Mouse (Mus musculus): ENCODE data around the gene Gm48551. TPM values are rescaled to one million over a fixed set of nuclear protein-coding genes. Genes with fewer than 3 reads are reported as not detected.
A peak's percentile ranks its signal among the peaks of the same experiment; 100 is the strongest.

Gene Gm48551
- polyA plus RNA-seq, 2 experiments: 1.1 to 4.3 TPM

DNA sequence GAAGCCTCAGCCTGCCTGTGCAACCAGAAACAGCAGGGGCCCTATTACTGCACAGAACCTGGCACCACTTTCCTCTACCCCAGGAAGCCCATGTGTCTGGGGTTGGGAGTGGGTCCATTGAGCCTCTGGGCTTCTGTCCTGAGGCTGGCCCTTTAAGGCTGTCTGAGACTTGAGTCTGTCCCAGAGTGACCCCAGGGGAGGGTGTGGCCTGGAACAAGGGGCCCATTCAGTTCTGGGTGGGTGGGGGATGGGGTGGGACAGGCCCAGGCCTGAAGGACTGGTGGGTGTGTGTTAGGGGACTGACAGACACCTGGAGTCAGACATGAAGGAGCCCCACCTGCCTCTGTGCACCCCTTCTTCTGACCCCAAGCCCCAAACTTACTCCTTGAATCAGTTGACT lies 30.4 kb downstream of the Gm48551 start:
- no peak overlapping the region for H3K4me3 ChIP-seq (replicated peaks; ENCODE audit: low read length)
- H3K4me2 ChIP-seq (replicated peaks; ENCODE audit: low read depth, low read length, severe bottlenecking): peak overlapping the region; percentile 28
- H3K4me1 ChIP-seq (ENCODE audit: control insufficient read depth, insufficient read depth, low read length): peaks cover 66% of the 10 kb centered on the region
- no peaks in the 10 kb centered on the region for H3K27me3 ChIP-seq (ENCODE audit: control insufficient read depth, insufficient read depth, low read length)
- H3K9ac ChIP-seq (ENCODE audit: low read depth, low read length, severe bottlenecking): no peak overlapping the region
- H3K36me3 ChIP-seq (ENCODE audit: control insufficient read depth, insufficient read depth, low read length): peaks cover 40% of the 10 kb centered on the region
- no peak for TF ChIP-seq POLR2A (IDR thresholded peaks at IDR 0.05; ENCODE audit: borderline replicate concordance, extremely low read depth, insufficient read depth, insufficient read length)
- ATAC-seq (ENCODE audit: low FRiP score, low read depth) (no peak), DNase-seq (ENCODE audit: low spot score) (no peak)
- no peaks in the 10 kb centered on the region for H3K9me3 ChIP-seq (ENCODE audit: control insufficient read depth, low read length)
- 0 out of 2 replicates have a peak overlapping the region, but pooled peaks have one; percentile 26 for H3K27ac ChIP-seq (replicated peaks; ENCODE audit: low read depth, low read length)

DNA sequence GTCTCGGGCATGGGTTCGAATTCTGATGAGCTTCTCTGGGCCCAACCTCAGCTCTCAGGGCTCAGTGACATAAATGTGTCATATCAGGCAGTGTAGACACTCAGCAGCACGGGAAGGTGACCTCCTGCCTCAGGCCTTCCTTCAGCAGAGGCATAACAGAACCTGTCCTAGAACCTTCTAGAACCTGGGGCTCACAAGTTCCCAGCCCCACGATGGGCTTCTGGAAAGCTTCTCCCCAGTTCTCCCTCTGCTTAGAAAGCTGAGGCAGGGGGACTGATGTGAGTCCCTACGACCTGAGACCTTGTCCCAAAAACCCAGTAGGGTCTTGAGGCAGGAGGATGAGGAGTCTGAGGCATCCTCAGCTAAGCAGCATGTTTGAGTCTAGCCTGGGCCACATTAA lies 30.9 kb downstream of the Gm48551 start:
- no peak for TF ChIP-seq POLR2A (IDR thresholded peaks at IDR 0.05; ENCODE audit: borderline replicate concordance, extremely low read depth, insufficient read depth, insufficient read length)
- Histone ChIP-seq H3K27ac (replicated peaks; ENCODE audit: low read depth, low read length) (no peak overlapping the region), H3K36me3 (ENCODE audit: control insufficient read depth, insufficient read depth, low read length) (peaks cover 44% of the 10 kb centered on the region), H3K4me2 (replicated peaks; ENCODE audit: low read depth, low read length, severe bottlenecking) (no peak overlapping the region), H3K27me3 (ENCODE audit: control insufficient read depth, insufficient read depth, low read length) (no peaks in the 10 kb centered on the region), H3K4me3 (replicated peaks; ENCODE audit: low read length) (no peak overlapping the region), H3K4me1 (ENCODE audit: control insufficient read depth, insufficient read depth, low read length) (peaks cover 66% of the 10 kb centered on the region), H3K9ac (ENCODE audit: low read depth, low read length, severe bottlenecking) (no peak overlapping the region), H3K9me3 (ENCODE audit: control insufficient read depth, low read length) (no peaks in the 10 kb centered on the region)
- no peak for ATAC-seq (ENCODE audit: low FRiP score, low read depth)
- 87% methylated on average over 5 of the region's 5 CpGs for WGBS
- no peak for DNase-seq (ENCODE audit: low spot score)

DNA sequence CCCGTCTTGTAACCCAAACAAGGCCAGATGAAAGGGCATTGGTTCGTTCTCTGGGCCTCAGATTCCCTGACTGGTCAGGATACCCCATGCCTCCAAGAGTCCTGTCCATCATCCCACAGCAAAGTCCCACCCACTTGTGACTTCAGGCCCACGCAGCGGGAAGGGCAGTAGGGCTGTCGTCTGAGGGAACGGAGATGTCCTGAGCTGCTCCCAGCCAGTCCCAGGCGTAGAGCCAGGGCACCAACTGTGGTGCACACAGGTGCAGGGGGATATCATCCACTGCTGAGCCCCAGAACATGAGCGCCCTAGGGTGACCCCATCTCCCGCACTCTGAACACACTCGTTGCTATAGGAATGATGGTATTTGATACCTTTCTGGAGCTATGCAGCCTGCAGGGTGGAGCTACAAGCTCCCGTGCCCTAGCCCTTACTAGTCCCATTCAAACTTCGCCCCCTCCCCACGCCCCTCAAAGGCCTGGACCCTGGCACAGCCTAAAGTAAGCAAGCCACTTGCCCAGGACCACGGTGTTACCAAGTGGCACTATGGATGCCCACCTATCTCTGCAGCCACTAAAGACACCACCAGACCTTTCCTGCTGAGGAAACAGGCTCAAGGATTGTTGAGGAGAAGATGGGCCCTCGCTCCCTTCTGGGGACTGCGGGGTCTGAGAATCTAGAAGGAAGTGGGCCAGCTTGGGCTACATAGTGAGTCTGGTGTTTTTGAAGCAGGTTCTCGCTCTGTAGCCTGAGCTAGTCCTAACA lies 31.5 kb downstream of the Gm48551 start:
- Histone ChIP-seq H3K36me3 (ENCODE audit: control insufficient read depth, insufficient read depth, low read length) (peaks cover 50% of the 10 kb centered on the region), H3K4me2 (replicated peaks; ENCODE audit: low read depth, low read length, severe bottlenecking) (no peak overlapping the region), H3K27ac (replicated peaks; ENCODE audit: low read depth, low read length) (no peak overlapping the region; the same call in 1 of the 2 replicates), H3K27me3 (ENCODE audit: control insufficient read depth, insufficient read depth, low read length) (no peaks in the 10 kb centered on the region), H3K4me3 (replicated peaks; ENCODE audit: low read length) (no peak overlapping the region), H3K9ac (ENCODE audit: low read depth, low read length, severe bottlenecking) (no peak overlapping the region), H3K4me1 (ENCODE audit: control insufficient read depth, insufficient read depth, low read length) (peaks cover 66% of the 10 kb centered on the region), H3K9me3 (ENCODE audit: control insufficient read depth, low read length) (no peaks in the 10 kb centered on the region)
- 65% methylated on average over 17 of the region's 17 CpGs for WGBS
- DNase-seq (ENCODE audit: low spot score) (no peak), ATAC-seq (ENCODE audit: low FRiP score, low read depth) (no peak)
- no peak for TF ChIP-seq POLR2A (IDR thresholded peaks at IDR 0.05; ENCODE audit: borderline replicate concordance, extremely low read depth, insufficient read depth, insufficient read length)

DNA sequence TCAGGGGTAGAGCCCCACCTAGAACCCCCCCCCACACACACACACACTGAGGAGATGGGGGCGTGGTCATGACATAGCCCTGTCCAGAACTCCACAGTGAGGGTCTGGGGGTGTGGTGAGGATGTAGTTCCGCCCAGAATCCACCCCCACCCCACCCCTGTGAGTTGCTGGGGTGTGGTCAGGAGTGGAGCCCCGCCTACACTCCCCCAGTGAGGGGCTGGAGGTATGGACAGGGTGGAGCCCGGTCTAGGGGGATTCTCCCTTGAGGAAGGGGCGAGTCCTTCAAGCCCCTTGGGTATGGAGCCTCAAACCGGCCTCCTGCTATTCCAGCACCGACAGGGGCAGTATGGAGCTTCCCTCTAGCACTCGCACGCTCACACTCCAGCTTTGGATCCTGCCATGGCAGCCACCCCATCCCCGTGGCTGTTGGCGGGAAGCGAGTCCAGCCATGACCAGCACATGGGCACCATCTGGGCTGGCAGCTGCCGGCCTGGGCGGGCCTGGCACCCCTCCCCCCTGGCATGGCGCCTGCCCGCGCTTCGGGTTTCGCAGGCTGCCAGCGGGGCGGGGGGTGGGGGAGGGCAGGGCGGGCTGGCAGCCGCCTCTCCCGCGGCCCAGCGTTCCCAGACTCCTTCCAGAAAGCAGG lies 32.4 kb downstream of the Gm48551 start:
- peak; percentile 81 for ATAC-seq (ENCODE audit: low FRiP score, low read depth)
- H3K27me3 ChIP-seq (ENCODE audit: control insufficient read depth, insufficient read depth, low read length): no peaks in the 10 kb centered on the region
- H3K36me3 ChIP-seq (ENCODE audit: control insufficient read depth, insufficient read depth, low read length): peaks cover 58% of the 10 kb centered on the region
- peak overlapping the region; percentile 38; the same call in 1 of the 2 replicates for H3K9ac ChIP-seq (ENCODE audit: low read depth, low read length, severe bottlenecking)
- H3K4me3 ChIP-seq (replicated peaks; ENCODE audit: low read length): peak overlapping the region; percentile 20
- WGBS: 3% methylated on average over 25 of the region's 26 CpGs
- peak overlapping the region; percentile 48 for H3K4me2 ChIP-seq (replicated peaks; ENCODE audit: low read depth, low read length, severe bottlenecking)
- H3K4me1 ChIP-seq (ENCODE audit: control insufficient read depth, insufficient read depth, low read length): peaks cover 61% of the 10 kb centered on the region
- TF ChIP-seq POLR2A (IDR thresholded peaks at IDR 0.05; ENCODE audit: borderline replicate concordance, extremely low read depth, insufficient read depth, insufficient read length): no peak
- DNase-seq (ENCODE audit: low spot score): peak; percentile 89
- no peaks in the 10 kb centered on the region for H3K9me3 ChIP-seq (ENCODE audit: control insufficient read depth, low read length)
- H3K27ac ChIP-seq (replicated peaks; ENCODE audit: low read depth, low read length): peak overlapping the region; percentile 83

DNA sequence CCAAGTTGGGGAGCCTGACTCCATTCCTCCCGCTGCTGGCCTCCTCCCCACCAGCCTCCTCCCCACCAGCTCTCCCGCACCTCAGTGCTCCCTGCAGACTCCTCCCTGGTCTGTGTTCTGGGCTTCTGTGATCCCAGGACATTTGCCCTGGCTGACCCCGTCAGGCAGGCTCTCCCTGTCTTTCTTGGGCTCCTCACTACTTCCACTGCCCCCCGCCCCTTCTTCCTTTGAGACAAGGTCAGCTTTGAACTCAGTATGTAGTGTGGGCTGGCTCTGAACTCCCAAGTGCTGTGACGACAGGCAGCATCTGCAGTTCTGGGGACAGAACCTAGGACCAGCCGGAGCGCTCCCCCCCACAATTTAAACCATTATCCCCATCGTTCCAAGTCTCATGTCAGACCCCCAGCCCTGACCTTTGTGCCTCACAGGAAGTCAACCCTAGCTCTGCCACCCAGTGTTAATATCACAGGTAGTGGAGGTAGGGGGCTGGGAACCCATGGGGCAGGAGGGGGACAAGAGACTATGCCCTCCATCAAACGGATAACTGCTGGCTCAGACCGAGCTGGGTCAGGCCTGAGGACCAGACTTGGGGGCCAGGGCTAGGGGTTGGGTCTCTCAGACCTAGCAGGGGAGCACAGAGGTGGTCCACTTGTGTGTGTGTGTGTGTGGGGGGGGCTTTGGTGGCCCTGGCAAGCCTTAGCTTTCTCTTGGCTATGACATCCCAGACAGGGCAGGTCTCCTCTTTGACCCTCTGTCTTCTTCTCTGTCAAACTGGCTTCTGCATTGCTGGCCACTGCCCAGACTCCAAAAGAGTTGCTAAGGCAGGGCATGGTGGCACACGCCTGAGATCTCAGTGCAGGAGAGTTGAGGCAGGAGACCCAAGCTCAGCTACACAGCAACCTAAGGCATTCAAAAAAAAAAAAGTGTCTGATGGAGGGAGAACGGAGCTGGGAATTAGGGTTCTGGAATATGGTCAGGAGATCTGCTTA lies 33.3 kb downstream of the Gm48551 start:
- Histone ChIP-seq H3K4me2 (replicated peaks; ENCODE audit: low read depth, low read length, severe bottlenecking) (peak overlapping the region; percentile 48), H3K36me3 (ENCODE audit: control insufficient read depth, insufficient read depth, low read length) (peaks cover 58% of the 10 kb centered on the region), H3K9ac (ENCODE audit: low read depth, low read length, severe bottlenecking) (peak overlapping the region; percentile 38; the same call in 1 of the 2 replicates), H3K4me3 (replicated peaks; ENCODE audit: low read length) (peak overlapping the region; percentile 20), H3K4me1 (ENCODE audit: control insufficient read depth, insufficient read depth, low read length) (peaks cover 53% of the 10 kb centered on the region), H3K27ac (replicated peaks; ENCODE audit: low read depth, low read length) (peak overlapping the region; percentile 83), H3K9me3 (ENCODE audit: control insufficient read depth, low read length) (no peaks in the 10 kb centered on the region), H3K27me3 (ENCODE audit: control insufficient read depth, insufficient read depth, low read length) (no peaks in the 10 kb centered on the region)
- no peak for ATAC-seq (ENCODE audit: low FRiP score, low read depth)
- WGBS: 50% methylated on average over 10 of the region's 12 CpGs
- no peak for TF ChIP-seq POLR2A (IDR thresholded peaks at IDR 0.05; ENCODE audit: borderline replicate concordance, extremely low read depth, insufficient read depth, insufficient read length)
- DNase-seq (ENCODE audit: low spot score): no peak

Data from limb, embryonic 14.5 days (tissue).